Mouse (Mus musculus): Measurements from ENCODE around the gene Gm49369.
"Not testable (repeated sequence)": the region's sequence is repeated elsewhere in the genome, so short reads cannot be mapped to it uniquely, and the experiment has no call there.

Gm49369 gene

DNA sequence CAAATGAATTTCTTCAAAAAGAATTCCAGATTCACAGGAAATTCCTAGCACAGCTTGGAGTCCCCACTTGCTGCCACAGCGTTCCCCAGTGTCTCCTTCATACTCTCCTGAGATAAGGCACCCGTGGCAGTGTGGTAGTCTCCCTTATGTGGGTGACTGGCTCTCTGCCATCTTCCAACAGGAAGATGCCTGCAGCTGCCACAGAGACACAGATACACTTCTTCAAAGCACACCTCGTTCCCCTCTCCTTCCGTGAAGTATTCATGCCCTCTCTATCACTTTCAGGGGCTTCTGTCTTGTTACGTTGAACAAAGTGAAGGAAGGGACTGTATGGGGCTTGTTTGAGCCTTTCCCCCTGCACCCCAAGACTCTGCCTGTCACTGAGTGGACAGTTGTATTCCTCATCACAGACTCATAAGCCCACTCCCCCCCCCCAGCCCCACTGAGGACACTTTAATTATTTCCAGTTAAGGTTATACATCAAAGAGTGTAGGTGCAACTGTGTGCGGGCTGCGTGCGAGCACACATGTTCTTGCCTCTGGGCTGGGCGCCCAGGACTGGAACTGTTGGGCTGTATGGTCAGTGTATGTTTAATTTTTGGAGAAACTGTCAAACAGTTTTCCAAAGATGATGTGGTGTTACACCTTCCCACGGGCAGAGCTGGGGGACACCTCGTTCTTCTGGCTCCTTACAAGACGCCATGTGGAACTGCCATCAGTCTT is 58.9 kb downstream of the Gm49369 start:
- DNase-seq = no peak

DNA sequence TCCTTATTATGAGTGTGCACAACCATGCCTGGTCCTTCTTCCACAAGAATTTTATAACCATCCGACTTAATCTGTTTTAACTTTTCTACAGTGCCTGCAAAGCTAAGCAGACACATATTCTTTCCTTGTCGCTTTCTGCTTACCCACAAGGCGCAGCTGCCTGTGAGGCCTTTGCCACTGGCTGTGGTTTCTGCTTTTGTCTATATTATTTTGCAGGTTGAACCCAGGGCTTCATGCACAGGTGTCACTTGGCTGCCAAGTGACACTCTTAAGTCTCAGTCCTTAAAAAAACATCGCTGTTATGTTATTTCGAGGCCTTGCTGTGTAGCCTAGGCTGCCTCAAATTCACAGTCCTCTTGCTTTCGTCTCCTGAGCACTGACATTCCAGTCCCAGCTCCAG is 59.8 kb downstream of the Gm49369 start:
- no peak for DNase-seq

DNA sequence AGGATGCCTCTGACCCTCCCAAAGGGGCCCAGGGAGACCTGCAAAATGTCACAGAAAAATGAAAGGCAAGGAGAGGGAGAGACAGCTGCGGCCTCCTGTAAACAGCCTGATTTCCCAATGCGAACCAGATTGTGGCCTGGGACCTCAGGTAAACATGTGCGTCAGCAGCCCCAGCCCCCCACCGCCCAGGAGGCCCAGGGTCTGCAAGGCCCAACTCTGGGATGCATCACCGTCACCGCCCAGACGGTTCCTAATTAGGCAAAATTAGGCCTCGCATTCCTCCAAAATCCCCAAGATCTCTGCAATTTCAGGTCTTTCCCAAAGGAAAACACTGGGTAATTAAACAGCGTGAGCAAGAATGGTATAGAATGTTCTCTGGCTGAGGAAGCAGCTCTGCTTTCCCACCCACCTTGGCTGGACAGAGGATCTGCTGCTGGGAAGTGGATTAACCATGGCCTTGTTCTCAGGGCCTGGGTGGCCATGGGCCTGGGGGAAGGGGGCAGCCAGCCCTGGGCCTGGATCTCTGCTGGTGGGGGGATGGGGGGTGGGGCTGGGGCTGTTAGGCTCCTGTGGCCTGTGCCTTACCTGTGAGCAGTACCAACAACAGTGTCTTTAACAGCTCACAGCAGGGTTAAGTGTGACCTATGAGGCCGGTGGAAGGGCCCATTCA is 60.7 kb downstream of the Gm49369 start:
- DNase-seq = not testable (repeated sequence)
